Mouse (Mus musculus): ENCODE data around the gene Nprl3.

GRCm38 (mm10) chr11:32266776-32267175 lies 731 bp downstream of the Nprl3 start:
- TF ChIP-seq POLR2A (IDR thresholded peaks at IDR 0.05; ENCODE audit: borderline replicate concordance, extremely low read depth, insufficient read depth, insufficient read length, poor library complexity, severe bottlenecking) (no peak), CTCF (IDR thresholded peaks at IDR 0.05; ENCODE audit: borderline replicate concordance, extremely low read depth, insufficient read depth, insufficient read length) (no peak)

All from brain, embryonic 14.5 days (tissue).